8 mouse cellular contexts compared by ENCODE assay signal in the genomic region with DNA sequence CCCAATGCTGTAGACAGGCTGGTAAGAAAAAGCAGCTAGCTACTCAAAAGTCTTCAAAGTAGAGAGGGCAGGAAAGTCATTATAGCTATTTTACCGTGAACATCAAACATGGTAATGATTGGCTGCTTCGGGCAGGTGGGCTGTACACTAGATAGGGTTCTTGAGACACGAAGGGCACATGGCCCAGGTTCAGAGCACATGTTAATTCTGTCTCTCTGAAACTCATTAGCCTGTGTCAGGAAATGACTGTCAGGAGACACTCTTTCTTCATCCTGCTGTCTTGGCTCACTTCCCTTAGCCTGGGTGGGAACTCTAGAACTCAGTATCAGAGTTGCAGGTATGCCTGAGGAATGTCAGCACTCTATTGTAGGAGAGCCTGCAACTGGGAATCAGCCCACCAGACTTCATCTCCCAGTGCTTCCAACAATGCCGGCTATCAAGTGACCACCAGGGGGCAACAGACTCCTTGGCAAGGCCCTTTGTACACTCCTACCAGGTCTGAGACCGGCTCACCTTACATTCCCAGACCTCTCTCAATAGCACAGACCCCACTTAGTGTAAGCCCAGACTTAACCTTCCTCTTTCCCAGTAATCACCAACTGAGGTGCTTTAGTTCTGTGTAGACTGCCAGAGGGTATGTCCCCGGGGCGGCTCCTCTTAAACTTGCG.
A peak's percentile ranks its signal among the peaks of the same experiment; 100 is the strongest.
DNase-seq lines count a peak whose midpoint lies in the region.

No protein-coding gene starts in this region.

- peak; percentile 48 to 55 for DNase-seq in urinary bladder, adult 18-20 months (ENCODE audit: low spot score in 2 of 2)
- no peak for DNase-seq in urinary bladder, postnatal 10 days (ENCODE audit: low spot score)
- peak; percentile 93 for DNase-seq in embryo, embryonic 10.5 days (ENCODE audit: low spot score)
- DNase-seq in heart, adult 11 months = peak; percentile 97
- DNase-seq in kidney, adult 11 months = peak; percentile 69
- peak; percentile 78 for DNase-seq in liver
- peak; percentile 19 to 45 for DNase-seq in monocyte, adult 2 months (ENCODE audit: low read depth in 1 of 2, low spot score in 2 of 2)
- DNase-seq in spleen, postnatal 4 days (ENCODE audit: low spot score in 2 of 2) = peak; percentile 63 to 84
